Mouse (Mus musculus) adrenal gland, adult 8-10 months (tissue): ENCODE data around the gene Dnm3. TPM values are rescaled to one million over a fixed set of nuclear protein-coding genes. Genes with fewer than 3 reads are reported as not detected.

ENCODE experiments used
- DNase-seq: peaks from one replicate; pipeline ENCODE4 v3.0.0; 2022
- total RNA-seq, 4 experiments: library from RNA; stranded (reverse); gene quantifications; 2 replicates each; pipeline ENCODE4 v1.2.4; 2022

The Dnm3 gene
- total RNA-seq, 4 experiments from 2014 or later, result 13.8 to 48.5 (median 27.9) TPM

DNA sequence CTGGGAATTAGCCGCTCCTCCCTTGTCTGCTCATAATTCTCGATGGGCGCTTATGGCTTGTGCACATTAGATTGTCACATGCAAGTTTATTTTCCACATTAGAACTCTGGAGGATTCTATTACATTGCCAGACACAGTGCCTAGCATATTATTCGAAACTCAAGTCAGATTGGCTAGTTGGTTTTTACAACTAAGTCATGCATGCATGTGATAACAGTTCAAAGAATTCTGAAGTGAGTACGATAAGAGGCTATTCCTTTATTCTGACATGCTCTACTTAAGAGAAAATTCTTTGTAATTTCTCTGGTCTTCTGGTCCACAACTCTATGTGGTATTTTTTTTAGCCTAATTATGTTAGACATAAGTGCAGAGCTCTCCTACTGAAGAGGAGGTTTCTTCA is 320.2 kb downstream of the Dnm3 start:
- DNase-seq, result no peak

DNA sequence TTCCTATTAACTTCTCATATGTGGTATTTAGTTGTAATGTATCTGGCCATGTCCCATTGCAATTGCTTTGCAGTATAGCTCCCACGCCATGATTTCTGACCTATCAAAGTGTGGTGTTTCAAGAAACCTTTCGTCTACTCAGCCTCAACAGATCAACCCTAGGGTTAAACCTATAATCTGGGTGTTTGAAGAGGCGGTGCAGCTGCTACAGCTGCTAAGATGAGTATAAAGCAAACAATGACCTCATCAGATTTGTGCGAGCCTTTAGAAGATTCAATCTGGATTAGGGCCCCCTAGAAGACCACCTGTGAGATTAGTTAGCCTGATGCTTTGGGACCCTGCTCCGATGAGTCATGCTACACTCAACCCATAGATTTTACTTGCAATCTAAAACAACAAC is 321.0 kb downstream of the Dnm3 start:
- DNase-seq, result no peak

DNA sequence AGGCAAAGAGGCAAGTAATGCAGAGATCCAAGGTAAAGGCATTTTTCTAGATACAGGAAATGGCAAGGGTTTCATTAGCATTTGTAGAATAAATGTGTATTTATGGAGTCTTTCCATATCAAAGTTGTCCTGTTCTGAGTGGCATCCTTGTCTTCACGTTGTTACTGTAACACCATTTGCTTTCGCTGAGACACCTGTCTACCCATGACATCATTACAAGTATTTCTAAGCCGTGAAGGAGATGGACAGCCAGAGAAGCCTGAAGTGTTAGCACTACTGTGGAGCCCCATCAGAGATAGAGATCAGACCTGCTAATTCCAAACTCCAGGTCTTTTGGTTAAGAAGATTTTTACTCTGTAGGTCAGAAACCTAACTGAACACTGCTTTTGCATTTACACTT is 322.3 kb downstream of the Dnm3 start:
- no peak for DNase-seq

DNA sequence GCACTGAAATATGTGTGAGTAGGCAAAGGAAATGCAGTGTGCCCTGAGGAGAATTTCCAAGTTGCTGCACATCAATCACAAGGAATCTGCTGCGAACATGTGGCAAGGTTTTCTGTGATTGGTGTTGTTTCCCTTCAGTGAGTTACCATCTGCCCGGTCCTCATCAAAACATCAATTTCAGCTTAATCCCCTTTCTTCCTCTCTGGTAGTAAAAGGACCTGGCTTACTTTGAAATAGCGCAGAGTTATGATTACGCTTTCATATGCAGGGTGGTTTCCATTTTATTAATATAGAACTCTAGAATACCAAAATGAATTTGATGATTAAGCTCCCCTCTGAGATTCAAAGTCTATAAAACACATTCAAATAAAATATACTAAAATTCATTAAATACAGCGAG is 324.7 kb downstream of the Dnm3 start:
- no peak for DNase-seq

DNA sequence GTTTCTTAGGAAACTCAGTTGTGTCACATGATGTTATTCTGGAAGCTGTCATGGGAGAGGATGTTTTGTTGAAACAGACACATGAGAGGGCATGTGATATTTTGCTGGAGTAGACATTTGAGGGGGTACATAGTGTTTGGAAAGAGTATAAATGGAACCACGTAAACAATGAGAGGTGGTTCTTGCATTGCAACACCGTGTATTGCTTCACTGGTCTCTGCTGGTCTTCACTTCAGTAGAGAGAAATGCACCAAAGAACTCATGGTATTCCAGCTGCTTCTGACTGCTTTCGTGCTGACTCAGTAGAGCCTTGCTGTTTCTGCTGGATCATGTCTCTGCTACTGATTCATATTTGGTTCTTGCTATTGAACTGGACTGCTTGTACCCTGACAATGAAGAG is 328.1 kb downstream of the Dnm3 start:
- no peak for DNase-seq

DNA sequence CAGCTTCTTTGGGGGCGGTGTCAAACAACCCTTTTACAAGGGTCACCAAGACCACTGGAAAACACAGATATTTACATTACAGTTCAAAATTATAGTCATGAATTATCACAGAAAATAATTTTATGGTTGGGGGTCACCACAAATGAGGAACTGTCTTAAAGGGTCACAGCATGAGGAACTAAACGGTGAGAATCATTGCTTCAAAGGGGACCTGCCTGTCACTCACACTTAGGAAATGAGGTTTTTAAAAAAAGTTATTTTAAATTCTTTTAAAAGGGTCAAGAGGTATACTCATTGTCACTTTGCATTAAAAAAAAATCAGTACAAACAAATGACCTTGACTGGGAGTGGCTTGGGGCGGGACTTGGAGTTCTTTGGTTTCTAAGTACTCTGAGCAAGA is 330.3 kb downstream of the Dnm3 start:
- no peak for DNase-seq

DNA sequence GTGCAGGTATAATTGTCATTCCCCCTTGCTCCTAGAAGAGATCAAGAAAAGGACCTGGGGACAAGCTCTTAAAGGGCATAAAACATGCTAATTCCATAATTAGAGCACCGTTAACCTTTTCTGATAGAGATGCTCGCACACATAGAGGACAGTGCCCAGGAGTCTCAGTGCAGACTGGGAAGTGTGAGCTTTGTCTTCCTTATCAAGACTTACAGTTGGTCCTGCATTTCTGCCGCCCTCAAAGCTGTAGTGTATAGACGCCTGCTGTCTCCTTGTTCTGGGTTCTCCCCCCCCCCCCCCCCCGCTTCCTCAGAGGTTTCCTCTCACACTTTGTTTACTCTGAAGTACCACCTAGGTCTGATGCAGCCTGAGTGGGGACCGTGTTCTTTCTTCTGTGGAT is 332.1 kb downstream of the Dnm3 start:
- DNase-seq, result no peak

DNA sequence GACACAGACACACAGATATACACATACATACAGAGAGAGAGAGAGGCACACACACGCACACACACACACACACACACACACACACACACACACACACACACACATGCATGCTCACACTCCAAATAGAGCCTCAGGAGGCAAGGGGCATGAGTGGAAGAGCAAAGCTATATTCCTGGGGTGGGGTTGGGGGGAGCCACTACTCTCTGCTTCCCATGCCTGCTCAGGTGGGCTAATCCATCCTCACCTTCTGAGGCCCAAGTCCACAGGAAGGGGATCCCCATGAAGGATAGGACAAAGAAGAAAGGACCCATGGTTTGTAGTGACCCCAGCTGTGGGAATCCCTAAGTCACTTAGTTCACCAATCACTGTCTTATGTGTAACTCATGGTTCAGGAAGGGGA is 332.8 kb downstream of the Dnm3 start:
- DNase-seq, result no peak

DNA sequence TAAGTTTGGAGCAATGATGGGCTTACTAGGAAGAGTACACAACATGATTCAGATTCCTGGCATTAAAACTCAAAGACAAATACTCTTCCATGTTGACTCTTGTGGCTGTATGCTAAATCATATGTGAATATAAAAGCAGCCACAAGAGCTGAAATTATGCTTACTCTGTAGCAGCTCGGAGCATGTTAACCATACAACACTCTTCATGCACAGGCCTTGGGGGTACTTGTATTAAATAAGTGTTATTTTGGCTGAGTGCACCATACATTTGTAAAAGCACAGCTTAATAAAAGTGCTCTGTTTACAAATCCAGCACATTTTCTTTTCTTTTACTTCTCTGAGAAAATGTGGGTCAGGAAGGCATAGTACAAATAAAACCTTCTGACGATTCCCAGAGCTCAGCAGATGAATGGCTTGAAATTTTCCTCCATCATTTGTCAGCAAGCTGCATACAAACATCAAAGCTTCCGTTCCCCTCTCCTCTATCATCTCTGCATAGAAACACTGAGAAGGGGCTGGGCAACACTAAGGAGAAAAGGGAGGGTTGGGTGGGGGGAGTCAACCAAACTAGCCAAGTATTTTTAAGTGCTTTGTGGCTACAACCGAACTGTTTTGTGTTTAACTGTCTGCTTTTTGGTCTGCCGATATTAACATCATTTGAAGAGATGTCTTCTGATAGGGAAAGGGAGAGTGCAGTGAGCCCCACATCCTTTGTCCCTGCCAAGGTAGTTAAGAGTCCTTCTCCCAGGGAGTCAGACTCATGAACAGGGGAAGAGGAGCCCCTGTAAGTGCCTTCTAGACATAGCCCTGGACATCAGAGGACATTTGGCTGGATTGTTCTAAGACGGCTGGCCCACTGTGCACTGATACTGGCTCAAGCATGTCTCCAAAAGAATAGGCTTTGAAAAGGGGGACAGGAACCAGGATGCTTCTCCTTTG is 333.6 kb downstream of the Dnm3 start:
- DNase-seq, result no peak

DNA sequence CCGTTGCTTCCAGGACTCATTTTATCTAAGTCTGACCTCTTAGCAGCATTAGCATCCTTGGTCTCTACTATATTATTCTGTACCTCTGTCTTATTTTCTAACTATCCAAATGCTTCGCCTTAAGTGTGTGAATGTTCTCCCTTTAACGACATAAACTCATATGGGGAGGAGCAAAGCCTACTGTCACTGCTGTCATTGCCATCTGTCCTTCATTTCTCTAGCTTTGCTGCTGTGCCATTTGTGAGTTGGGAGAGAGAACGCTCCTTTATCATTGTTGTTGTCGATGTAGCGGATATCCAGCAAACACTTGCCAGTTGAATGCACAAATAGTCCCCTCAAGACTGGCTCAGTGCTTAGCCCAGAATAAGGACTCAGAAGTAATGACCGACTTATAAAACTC is 335.5 kb downstream of the Dnm3 start:
- DNase-seq, result no peak

DNA sequence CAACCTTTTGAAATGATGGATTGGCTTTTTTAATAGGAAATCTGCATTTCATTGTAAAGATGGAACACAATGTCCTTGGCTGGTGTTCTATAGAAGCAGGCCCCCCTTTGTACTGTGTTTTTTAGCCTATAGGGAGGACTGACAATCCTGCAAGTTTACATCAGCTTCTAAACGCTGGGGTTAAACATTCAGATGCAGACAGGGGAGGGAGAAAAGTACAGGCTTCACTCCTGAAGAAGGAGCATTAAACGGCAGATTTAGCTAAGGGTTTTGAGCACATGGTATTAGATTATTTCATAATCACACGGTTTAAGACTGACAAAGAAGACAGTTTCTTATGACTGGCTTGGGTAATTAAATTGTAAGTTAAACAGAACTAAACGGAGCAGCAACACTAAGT is 341.5 kb downstream of the Dnm3 start:
- DNase-seq, result no peak

DNA sequence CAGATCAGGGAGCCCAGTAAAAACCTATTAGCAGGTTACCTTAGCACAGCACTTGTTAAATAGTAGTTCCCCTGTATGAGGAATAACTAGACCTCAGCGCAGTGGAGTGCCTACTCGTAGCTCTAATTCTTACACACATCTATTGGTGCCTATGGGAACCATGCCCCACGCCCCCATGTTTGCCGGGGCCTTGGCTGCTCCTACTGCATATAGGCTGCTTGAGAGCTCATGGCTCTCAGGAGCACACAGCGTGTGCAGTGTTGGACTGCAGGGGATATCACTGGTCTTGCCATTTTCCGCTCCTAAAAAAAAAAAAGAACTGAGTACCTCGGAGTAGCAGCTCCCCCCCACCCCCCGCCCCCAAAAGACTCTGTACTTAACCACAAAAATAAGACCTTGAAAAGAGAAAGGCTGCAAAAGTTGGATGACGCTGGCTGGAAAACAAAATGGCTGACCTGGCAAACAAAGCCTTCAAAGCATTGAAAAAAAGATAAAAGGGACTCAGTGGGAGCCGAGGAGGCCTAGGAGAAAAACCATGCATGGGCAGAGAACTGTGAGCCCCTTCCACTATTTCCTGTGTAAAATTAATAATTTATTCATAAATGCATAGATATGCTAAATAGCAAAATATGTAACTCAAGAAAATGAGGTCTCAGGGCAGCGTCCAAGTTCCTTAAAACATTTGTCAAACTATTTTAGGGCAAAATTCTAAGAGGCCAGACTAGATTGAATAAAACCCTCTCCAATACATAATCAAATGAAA is 342.2 kb downstream of the Dnm3 start:
- no peak for DNase-seq

DNA sequence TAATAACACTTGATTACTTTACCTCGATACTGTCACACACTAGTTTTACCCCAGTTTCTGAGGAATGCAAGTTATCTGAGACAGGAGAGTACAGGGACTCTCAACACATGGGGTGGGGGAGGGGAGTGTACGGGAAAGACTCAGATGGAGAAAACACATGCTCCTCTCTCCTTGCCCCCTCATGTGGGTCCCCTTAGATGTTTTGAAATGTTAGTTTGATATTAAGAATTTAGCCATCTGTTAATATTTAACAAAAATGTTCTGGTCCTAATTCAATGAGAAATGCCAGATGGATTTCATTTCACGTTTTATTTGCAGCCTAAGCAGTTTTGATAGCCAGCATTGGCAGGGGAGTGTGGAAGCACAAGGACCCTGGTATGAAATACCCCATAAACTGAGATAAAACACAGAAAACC is 343.2 kb downstream of the Dnm3 start:
- DNase-seq, result no peak

DNA sequence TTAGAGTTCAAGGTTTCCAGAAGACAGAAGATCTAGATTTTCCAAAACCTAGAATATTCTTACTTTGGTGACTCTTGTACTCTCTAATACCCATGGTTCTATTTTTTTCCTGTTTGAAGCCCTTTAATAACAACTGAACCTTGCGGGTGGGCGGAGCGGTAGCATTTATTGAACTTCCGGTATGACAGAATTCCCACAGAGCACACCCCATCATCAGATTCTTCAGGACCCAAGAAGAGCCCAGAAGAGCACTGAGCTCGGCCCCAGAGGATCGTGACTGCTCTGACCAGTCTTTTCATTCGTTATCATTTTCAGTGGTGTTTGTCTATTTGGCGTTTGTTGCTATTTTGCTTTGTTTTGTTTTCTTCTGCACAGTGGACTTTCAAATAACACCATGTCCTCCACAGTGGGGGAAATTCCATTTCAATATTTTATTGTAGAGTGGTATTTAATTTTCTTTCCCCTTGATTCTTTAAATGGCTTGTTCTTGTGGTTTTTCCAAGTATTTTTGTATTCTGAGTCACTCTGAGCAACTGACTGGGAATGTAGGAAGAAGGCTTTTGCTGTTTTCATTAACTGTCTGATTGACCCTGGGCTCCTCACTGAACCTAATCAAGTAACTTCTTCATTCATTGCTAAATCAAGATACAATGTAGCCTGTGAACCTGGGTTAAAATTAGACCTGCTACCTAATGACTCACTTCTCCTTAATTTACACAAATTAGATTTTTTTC is 344.8 kb downstream of the Dnm3 start:
- DNase-seq, result no peak

DNA sequence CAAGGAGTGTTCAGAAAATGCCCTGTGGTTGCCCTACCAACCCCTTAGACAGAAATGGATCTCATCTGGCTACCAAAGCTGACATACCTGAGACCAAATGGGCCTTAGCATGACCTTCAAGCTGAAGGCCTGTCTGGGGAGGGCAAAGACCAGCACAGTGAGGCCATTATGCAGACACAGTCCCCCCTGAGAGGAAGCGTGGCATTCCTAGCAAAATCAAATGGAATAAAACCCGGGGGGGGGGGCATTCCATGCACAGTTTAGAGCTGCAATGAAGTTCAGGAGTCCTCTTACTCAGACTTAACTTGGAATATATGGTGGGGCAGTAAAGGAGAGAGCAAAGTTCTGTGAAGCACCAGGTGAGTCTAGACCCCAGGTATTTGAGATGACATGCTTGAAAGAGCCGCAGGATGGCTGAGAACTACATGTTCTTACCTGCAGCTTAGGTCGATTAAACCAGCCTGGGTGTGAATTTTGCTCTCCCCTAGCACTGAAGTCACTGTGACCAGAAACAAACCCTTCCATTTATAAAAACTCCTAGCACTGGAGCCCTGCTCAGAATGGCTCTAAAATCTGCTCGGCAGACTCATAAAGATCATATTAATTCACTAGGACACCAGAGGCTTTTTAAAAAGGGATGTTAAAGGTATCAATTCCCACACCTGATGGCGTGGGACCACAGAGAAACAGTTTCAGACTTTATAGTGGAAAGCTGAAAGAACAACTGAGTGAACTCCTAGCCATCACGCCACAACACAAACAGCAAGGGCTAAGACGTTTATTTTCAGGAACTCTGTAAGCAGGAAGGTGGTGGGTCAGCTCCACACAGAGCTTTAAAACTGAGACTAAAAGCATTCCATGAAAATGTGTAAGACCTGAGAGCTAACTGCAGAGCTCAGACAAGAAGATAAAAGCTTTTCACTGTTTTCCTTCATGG is 350.7 kb downstream of the Dnm3 start:
- no peak for DNase-seq

DNA sequence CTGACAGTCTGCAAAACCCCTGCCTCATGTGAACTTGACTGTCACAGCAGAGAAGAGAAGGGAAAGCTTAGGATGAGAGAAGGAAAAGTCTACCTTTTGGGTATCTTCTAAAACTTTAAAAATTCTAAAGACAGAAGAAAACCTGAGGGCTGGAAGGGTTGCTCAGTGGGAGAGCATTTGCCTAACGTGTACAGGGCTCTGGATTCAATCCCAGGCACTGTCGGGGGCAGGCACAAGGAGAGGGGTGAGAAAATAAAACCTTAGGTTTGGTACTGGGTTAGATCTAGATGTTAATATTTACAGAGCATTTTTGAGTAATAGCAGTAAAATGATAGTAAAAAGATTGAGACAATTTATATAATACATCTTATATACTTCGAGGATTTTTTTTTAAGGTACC is 353.4 kb downstream of the Dnm3 start:
- DNase-seq, result no peak

DNA sequence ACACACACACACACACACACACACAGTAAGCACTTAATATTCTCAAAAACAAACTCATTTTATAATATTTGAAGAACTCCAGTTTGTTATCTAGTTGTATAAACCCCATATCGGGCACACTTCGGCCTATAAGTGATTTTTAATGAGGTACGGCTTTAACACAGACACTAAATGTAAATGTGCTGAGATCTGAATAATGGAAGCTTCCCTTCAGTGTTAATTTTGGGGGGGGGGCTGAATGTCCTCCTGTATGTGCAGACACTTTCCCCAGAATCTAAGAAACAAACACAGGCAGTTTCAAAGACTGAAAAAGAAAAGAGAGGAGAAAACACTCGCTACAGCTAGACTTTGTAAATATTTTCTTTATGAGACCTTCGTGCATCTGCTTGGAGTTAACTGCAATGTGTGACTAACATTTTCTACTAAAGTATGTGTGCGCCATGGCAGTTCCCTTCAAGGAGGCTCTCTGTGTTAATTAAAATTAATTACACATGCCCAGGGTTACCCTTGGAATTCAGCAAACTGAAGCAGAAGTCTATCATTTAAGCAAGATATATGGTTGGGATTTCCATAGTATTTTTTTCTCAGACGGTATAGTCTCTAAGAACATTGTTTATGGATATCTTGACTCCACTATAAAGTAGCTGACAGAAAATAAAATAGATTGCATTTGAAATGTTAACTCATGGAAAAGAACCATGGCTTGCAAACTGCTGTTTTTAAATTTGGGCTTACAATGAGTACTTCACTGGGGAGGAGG is 356.2 kb downstream of the Dnm3 start:
- DNase-seq, result no peak

DNA sequence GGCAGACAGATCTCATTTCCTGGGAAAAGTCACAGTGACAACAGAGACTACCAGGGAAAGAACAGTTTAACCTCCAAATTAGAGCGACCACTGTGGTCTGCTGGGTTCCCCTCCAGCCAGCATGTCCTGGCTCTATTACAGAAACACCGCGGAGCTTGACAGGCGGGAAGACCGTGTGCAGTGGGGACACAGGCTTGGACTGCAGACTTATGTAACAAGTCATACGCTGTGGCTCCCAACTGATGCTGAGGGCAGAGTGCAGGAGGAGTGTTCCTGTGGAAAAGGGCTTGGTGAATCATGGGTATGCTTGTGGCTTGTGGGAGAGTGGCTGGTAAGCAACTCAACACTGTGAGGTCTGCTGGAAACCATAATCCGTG is 368.4 kb downstream of the Dnm3 start:
- no peak for DNase-seq

DNA sequence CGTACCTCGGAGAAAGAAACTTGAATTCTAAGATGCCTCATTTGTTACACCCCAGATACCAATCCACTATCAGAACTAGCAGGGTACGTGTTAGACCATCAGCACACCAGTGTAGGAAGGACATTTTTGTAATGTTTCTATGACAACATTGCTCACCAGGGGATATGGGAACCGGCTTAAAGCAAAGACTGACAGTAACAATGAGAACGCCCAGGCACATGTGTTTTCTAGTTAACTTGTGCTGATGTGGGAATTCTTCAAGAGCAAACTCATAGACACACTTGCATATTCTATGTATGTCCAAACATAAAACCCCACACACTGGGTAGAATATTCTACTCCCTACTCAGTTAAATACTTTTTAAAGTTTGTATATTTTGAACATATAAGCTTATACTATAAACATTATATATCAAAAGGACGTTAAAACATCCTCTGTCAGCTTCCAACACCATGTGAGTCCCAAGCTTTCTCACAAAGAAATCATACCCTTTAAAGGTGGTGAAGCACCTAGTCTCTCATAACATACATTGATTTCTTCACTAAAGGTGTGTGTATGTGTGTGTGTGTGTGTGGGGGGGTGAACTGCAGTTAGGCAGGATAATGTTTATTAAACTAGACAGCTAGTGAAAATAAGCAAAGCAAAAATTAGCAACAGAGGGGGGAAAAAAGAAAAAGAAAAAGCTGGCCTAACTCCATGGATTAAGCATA is 369.0 kb downstream of the Dnm3 start:
- DNase-seq, result no peak

DNA sequence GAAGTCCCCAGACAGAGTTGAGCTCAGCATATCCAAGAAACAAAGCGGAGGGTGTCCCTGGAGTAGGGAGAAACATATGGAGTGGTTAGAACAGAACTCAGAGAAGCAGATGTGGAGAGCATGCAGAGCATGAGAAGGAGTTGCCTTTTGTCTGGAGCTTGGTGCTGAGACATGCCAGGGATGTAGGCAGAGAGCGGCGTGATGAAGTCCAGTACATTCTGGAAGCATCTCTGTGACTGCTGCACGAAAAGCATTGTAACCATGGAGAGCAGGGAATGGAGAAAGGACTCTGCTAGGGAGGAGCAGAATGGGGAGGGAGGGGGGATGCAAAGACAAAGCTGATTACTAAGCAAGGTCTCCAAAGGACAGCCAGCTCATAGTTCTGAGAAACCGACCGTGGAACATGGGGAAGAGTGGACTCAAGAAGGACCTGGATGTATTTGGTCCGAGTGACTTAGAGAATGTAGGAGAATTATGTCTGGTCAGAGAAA is 369.6 kb downstream of the Dnm3 start:
- no peak for DNase-seq
